Mouse (Mus musculus) embryo, embryonic 11 days (tissue): ENCODE data around the gene Rasl11a.
"Not testable (repeated sequence)": the region's sequence is repeated elsewhere in the genome, so short reads cannot be mapped to it uniquely, and the experiment has no call there.

Experiments used
- DNase-seq: peaks from one replicate; pipeline ENCODE4 v3.0.0-alpha.2; 2015

Rasl11a gene

DNA sequence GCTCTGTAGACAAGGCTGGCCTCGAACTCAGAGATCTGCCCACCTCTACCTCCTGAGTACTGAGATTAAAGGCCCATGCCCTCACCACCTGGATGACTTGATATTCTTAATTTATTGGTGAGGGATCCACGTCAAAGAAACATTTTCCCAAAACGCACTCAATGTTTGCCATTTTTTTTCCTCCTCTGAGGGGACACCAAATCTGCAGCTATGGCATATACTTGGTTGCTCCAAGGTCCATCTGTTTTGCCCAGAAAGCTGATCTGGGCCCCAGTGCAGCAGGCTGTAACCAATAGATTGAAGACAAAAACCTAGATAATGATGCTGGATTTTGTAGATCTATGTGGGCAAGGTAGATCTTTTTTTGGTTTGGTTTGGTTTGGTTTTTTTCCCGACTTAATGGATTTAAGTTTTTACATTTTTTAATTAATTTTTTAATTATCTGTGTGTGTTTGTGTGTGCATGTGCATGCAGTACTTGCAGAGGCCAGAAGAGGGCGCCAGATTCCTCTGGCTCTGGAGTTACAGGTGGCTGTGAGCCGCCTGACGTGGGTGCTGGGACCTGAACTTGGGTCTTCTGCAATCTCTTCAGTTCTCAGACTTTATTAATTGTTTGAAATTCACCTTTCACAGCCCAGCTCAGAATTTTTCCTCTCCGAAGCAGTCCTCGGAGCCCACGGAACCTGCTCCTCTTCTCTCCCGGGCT, 48.8 kb downstream of the Rasl11a start:
- no peak for DNase-seq

DNA sequence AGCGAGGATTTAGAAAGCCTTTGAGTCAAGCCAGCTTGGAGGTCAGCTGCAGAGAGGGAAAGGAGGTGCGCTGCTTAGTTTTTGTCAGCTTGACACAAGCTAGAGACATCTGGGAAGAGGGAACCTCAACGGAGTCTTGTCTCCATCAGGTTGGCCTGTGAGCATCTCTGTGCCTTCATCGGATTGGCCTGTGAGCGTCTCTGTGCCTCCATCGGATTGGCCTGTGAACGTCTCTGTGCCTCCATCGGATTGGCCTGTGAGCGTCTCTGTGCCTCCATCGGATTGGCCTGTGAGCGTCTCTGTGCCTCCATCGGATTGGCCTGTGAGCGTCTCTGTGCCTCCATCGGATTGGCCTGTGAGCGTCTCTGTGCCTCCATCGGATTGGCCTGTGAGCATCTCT, 50.8 kb downstream of the Rasl11a start:
- DNase-seq = not testable (repeated sequence)

DNA sequence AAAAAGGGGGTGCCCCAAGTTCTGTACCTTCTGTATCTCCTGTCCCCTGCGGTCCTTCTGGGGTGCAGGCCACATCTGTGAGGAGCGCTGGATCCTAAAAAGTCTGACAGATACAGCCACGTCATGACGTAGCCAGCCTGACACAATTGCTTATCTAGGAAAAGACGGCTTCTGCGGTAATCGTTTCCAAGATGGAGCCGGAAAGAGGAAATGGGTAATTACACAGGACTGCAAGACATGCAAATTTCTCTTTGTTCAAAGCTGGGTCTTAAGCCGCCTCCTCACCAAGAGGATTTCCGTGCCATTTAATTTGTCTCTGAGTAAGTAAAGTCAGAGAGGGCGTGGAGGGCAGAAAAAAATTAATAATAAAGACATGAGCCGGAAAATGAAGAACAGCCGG, 52.1 kb downstream of the Rasl11a start:
- no peak for DNase-seq
